Mouse (Mus musculus) liver, adult 2 months (tissue): ENCODE results near the gene Actn1. TPM values are rescaled to one million over a fixed set of nuclear protein-coding genes. Genes with fewer than 3 reads are reported as not detected.

Experiments
- DNase-seq: peaks from one replicate; pipeline ENCODE4 v3.0.0-alpha.2; 2011; ENCODE audit warnings: low read depth, low spot score; ENCODE audit errors: extremely low read depth
- H3K27ac ChIP-seq: fragments of 200-500 bp; replicated peaks from 2 replicates; pipeline ENCODE4 v1.5.1; 2012; ENCODE audit warnings: low read depth, mild to moderate bottlenecking, control low read depth, inconsistent platforms, low read length; ENCODE audit not compliant: insufficient read depth
- H3K27me3 ChIP-seq: fragments of 200-500 bp; 2 replicates; pipeline ENCODE4 v1.6.1; 2012; ENCODE audit warnings: mild to moderate bottlenecking, moderate library complexity, low read length, inconsistent platforms; ENCODE audit not compliant: control insufficient read depth, insufficient read depth
- H3K36me3 ChIP-seq: fragments of 200-500 bp; 2 replicates; pipeline ENCODE4 v1.6.1; 2012; ENCODE audit warnings: low read length, inconsistent platforms; ENCODE audit not compliant: control insufficient read depth, insufficient read depth
- H3K4me1 ChIP-seq: fragments of 200-500 bp; 2 replicates; pipeline ENCODE4 v1.6.1; 2011; ENCODE audit warnings: low read length; ENCODE audit not compliant: control insufficient read depth, insufficient read depth
- H3K4me3 ChIP-seq: fragments of 200-500 bp; 2 replicates; pipeline ENCODE4 v1.5.1; 2011; ENCODE audit warnings: low read depth, mild to moderate bottlenecking, control low read depth, low read length, moderate library complexity; ENCODE audit not compliant: insufficient read depth
- H3K79me2 ChIP-seq: fragments of 200-500 bp; 2 replicates; pipeline ENCODE4 v1.6.1; 2012; ENCODE audit warnings: inconsistent platforms, mild to moderate bottlenecking, low read length, moderate library complexity; ENCODE audit not compliant: control insufficient read depth, insufficient read depth
- H3K9ac ChIP-seq: fragments of 200-500 bp; 2 replicates; pipeline ENCODE4 v1.6.1; 2012; ENCODE audit warnings: low read depth, mild to moderate bottlenecking, control low read depth, inconsistent platforms, low read length
- CTCF ChIP-seq: fragments of 200-500 bp; IDR thresholded peaks from 2 replicates; pipeline ENCODE4 v1.5.1; 2011; ENCODE audit warnings: low read depth, low read length, control low read depth
- POLR2A ChIP-seq: fragments of 200-500 bp; IDR thresholded peaks from 2 replicates; pipeline ENCODE4 v1.6.1; 2011; ENCODE audit warnings: low read length, control low read depth; ENCODE audit not compliant: insufficient read depth; ENCODE audit errors: extremely low read depth
- WGBS: fragments of 180-500 bp; shearing (Covaris S2); methylation state at CpG from one replicate; pipeline ENCODE4 v1.1.7; 2018; 5-methylcytosine and 5-hydroxymethylcytosine counted together
- polyA plus RNA-seq: library from polyadenylated mRNA; depleted of rRNA; stranded (reverse); fragments of >200 nt; gene quantifications from 2 replicates; pipeline ENCODE4 v1.2.3, GENCODE M21; 2012
- total RNA-seq: library from RNA; depleted of rRNA; stranded (reverse); fragments of >200 nt; gene quantifications from 2 replicates; pipeline ENCODE4 v1.2.3, GENCODE M21; 2014

Gene Actn1
- total and polyA plus RNA-seq, 2 experiments, result 15.4 to 17.6 TPM

DNA sequence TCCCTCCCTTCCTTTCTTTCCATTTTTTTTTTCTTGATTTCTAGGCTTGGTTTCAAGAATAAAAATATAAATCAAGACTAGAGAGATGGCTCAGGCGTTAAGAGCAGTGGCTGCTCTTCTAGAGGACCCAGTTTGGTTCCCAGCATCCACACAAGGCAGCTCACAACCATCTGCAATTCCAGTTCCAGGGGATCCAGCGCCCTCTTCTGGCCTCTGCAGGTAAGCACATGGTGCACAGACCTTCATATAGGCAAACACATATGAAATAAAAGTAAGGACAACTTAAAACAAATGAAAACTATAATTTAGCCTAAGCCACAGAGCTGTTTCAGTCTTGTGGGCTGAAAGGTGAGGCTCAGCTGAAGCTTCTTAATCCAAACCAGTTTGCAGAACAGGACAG lies 60.4 kb downstream of the Actn1 start:
- no peak overlapping the region for H3K9ac ChIP-seq
- H3K4me3 ChIP-seq, result no peak overlapping the region
- DNase-seq, result no peak
- TF ChIP-seq POLR2A, result no peak
- peak; percentile 47 for TF ChIP-seq CTCF
- H3K27me3 ChIP-seq, result no peaks in the 10 kb centered on the region
- whole genome bisulfite sequencing, result 82% methylated on average over 2 of the region's 2 CpGs
- H3K79me2 ChIP-seq, result no peaks in the 10 kb centered on the region
- no peak overlapping the region for H3K27ac ChIP-seq
- no peaks in the 10 kb centered on the region for H3K36me3 ChIP-seq
- H3K4me1 ChIP-seq, result no peaks in the 10 kb centered on the region

DNA sequence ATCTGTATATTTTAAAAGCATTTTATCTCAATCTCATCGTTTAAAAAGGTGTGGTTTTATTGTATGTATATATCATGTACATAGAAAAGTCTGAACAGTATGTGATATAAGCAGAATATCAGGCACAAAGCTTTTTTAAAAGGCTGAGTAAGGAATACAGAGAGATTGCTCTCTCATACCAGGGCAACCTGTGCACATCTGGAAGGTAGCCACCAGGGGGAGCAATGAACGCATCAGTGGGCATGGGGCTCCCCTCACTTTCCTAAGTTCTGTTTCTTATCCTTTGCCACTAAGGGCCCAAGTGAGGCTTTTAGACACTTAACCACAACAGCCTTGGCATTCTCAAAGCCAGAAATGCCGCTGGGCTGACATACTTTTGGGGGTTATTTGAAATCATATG lies 61.7 kb downstream of the Actn1 start:
- Histone ChIP-seq H3K36me3 (no peaks in the 10 kb centered on the region), H3K9ac (no peak overlapping the region), H3K4me3 (no peak overlapping the region), H3K79me2 (no peaks in the 10 kb centered on the region), H3K4me1 (no peaks in the 10 kb centered on the region), H3K27me3 (no peaks in the 10 kb centered on the region), H3K27ac (no peak overlapping the region)
- TF ChIP-seq CTCF (peak; percentile 91), POLR2A (no peak)
- 26% methylated on average over 3 of the region's 3 CpGs for WGBS
- peak; percentile 54 for DNase-seq

- Histone ChIP-seq H3K4me3 (no peak overlapping the region), H3K27me3 (no peaks in the 10 kb centered on the region), H3K9ac (no peak overlapping the region), H3K27ac (no peak overlapping the region), H3K4me1 (no peaks in the 10 kb centered on the region), H3K79me2 (no peaks in the 10 kb centered on the region), H3K36me3 (no peaks in the 10 kb centered on the region; the same call in 1 of the 2 replicates)
- no peak for DNase-seq
- 73% methylated on average over 10 of the region's 10 CpGs for WGBS
- TF ChIP-seq CTCF (peak; percentile 96), POLR2A (no peak)
Observed at GRCm38 (mm10) chr12:80197343-80197742, 62.8 kb downstream of the Actn1 start.

DNA sequence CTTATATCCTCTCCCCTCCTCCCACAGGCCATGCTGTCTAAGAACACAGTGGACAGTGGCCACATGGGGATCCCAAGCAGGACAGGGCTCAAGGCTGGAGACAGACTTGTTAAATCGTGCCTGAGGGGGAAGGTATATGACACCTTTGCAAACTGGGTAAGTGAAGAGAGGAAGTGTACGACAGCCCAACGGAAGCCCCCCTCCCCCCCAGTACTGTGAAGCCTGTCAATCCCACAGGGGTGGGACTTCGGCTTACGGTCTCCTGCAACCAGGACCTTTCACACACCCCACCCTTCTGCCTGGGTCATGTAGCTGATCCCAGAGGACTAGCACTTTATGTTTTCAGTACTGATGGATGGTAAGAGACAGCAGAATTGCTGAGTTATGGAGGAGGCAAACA lies 68.4 kb downstream of the Actn1 start:
- no peaks in the 10 kb centered on the region for H3K27me3 ChIP-seq
- WGBS, result 89% methylated on average over 5 of the region's 5 CpGs
- H3K4me3 ChIP-seq, result no peak overlapping the region
- DNase-seq, result no peak
- TF ChIP-seq CTCF, result no peak
- TF ChIP-seq POLR2A, result no peak
- H3K4me1 ChIP-seq, result no peaks in the 10 kb centered on the region
- no peak overlapping the region for H3K27ac ChIP-seq
- H3K79me2 ChIP-seq, result no peaks in the 10 kb centered on the region
- no peak overlapping the region for H3K9ac ChIP-seq
- H3K36me3 ChIP-seq, result no peaks in the 10 kb centered on the region; the same call in 1 of the 2 replicates

GRCm38 (mm10) chr12:80191371-80191770 lies 68.8 kb downstream of the Actn1 start:
- no peak overlapping the region for H3K27ac ChIP-seq
- no peak for DNase-seq
- no peak overlapping the region for H3K4me3 ChIP-seq
- no peak overlapping the region for H3K9ac ChIP-seq
- H3K4me1 ChIP-seq, result no peaks in the 10 kb centered on the region
- no peaks in the 10 kb centered on the region for H3K79me2 ChIP-seq
- 93% methylated on average over 6 of the region's 6 CpGs for WGBS
- no peaks in the 10 kb centered on the region for H3K27me3 ChIP-seq
- no peak for TF ChIP-seq POLR2A
- no peak for TF ChIP-seq CTCF
- H3K36me3 ChIP-seq, result no peaks in the 10 kb centered on the region; the same call in 1 of the 2 replicates

GRCm38 (mm10) chr12:80190915-80191314 lies 69.3 kb downstream of the Actn1 start:
- H3K27me3 ChIP-seq, result no peaks in the 10 kb centered on the region
- H3K27ac ChIP-seq, result no peak overlapping the region
- no peak overlapping the region for H3K9ac ChIP-seq
- no peak for DNase-seq
- no peaks in the 10 kb centered on the region; the same call in 1 of the 2 replicates for H3K36me3 ChIP-seq
- H3K79me2 ChIP-seq, result no peaks in the 10 kb centered on the region
- 97% methylated on average over 10 of the region's 10 CpGs for WGBS
- no peak overlapping the region for H3K4me3 ChIP-seq
- TF ChIP-seq POLR2A, result no peak
- no peak for TF ChIP-seq CTCF
- no peaks in the 10 kb centered on the region for H3K4me1 ChIP-seq
